Mouse (Mus musculus): ENCODE measurements around the gene Olfr65. TPM values are rescaled to one million over a fixed set of nuclear protein-coding genes. Genes with fewer than 3 reads are reported as not detected.

The Olfr65 gene
- not detected in 2 replicates for polyA plus RNA-seq (2014; fragmentation: Nextera tagmentation; extraction: Ambion mirVana)

DNA sequence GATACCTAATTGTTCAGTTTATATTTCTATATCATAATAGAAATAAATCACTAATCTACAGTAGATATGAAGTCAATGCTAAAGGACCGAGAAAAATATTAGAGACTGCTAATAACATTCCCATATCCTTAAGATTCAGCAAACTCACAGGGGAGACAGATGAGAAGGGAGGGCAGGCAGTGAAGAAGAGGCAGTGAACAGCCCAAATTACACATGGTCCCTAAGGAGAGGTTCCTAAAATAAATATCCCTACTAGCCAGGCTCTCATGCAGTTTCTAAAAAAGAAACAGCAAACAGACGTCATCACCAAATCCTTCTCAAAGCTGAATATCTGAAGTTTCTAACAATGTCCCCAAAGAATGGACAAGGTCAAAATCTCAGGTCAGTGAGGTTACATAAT, at the start of gene Olfr65:
Olfr65 (plus strand) TSS at position 301 of the 400 bp plus-strand sequence.
- Histone ChIP-seq H3K4me2 (replicated peaks; ENCODE audit: low read depth, low read length) (no peak within 1 kb of the TSS), H3K4me3 (ENCODE audit: low read length) (no peak within 1 kb of the TSS), H3K9me3 (ENCODE audit: control insufficient read depth, low read length) (no peaks in the 10 kb centered on the region), H3K9ac (ENCODE audit: low read depth, low read length) (no peak within 1 kb of the TSS), H3K27ac (ENCODE audit: low read depth, low read length) (no peak within 1 kb of the TSS), H3K27me3 (ENCODE audit: control insufficient read depth, insufficient read depth, low read length) (no peaks in the 10 kb centered on the region), H3K4me1 (ENCODE audit: control insufficient read depth, insufficient read depth, low read length) (no peaks in the 10 kb centered on the region), H3K36me3 (ENCODE audit: control insufficient read depth, insufficient read depth, low read length) (no peaks in the 10 kb centered on the region)
- no peak for ATAC-seq (ENCODE audit: low FRiP score, low TSS enrichment)
- WGBS: 66% methylated on average over 2 of the region's 2 CpGs

DNA sequence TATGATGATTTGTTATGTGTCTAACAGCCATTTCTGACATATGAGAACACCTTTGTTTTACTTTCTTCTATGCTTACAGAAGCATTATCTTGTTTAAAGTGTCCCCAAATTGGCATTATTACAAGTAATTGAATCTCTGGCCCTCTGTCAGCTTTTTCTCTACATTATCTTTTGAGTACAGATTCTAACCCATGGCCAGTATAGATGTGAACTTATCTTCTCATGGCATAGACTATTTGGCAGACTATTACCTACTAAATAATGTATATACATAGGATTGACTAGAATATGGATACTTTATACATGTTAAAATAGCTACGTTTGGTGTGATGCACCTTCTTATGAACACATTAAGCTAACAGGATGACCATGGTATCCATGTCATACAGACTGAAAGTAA, 48.6 kb upstream of the Olfr65 start:
- Histone ChIP-seq H3K4me3 (ENCODE audit: low read length) (no peak overlapping the region), H3K9me3 (ENCODE audit: control insufficient read depth, low read length) (no peaks in the 10 kb centered on the region), H3K4me2 (replicated peaks; ENCODE audit: low read depth, low read length) (no peak overlapping the region), H3K9ac (ENCODE audit: low read depth, low read length) (no peak overlapping the region), H3K27ac (ENCODE audit: low read depth, low read length) (no peak overlapping the region), H3K4me1 (ENCODE audit: control insufficient read depth, insufficient read depth, low read length) (no peaks in the 10 kb centered on the region), H3K36me3 (ENCODE audit: control insufficient read depth, insufficient read depth, low read length) (no peaks in the 10 kb centered on the region), H3K27me3 (ENCODE audit: control insufficient read depth, insufficient read depth, low read length) (no peaks in the 10 kb centered on the region)
- WGBS: 67% methylated on average over 1 of the region's 1 CpGs
- ATAC-seq (ENCODE audit: low FRiP score, low TSS enrichment): no peak

DNA sequence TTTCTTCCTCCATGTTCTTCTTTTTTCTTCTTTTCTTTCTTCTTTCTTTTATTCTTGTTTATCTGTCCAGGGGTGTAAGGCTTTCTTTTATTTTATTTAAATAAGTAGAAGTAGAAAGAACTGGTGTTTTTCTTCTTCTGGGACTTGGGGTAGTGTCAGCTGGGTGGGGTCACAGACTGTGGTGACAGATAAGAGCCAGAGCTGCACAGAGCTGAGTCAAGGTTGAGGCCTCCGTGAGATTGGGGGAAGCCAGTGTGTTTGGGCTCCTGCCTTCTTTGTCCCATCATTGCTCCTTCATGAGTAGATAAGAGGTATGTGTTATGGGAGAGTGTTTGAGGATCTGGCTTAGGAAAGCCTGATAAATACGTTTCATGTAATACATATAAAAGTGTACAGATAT, 44.2 kb upstream of the Olfr65 start:
- Histone ChIP-seq H3K4me1 (ENCODE audit: control insufficient read depth, insufficient read depth, low read length) (no peaks in the 10 kb centered on the region), H3K9ac (ENCODE audit: low read depth, low read length) (no peak overlapping the region), H3K9me3 (ENCODE audit: control insufficient read depth, low read length) (no peaks in the 10 kb centered on the region), H3K4me2 (replicated peaks; ENCODE audit: low read depth, low read length) (no peak overlapping the region), H3K27ac (ENCODE audit: low read depth, low read length) (no peak overlapping the region), H3K4me3 (ENCODE audit: low read length) (no peak overlapping the region), H3K27me3 (ENCODE audit: control insufficient read depth, insufficient read depth, low read length) (no peaks in the 10 kb centered on the region), H3K36me3 (ENCODE audit: control insufficient read depth, insufficient read depth, low read length) (no peaks in the 10 kb centered on the region)
- no peak for ATAC-seq (ENCODE audit: low FRiP score, low TSS enrichment)
- WGBS: 78% methylated on average over 2 of the region's 2 CpGs

DNA sequence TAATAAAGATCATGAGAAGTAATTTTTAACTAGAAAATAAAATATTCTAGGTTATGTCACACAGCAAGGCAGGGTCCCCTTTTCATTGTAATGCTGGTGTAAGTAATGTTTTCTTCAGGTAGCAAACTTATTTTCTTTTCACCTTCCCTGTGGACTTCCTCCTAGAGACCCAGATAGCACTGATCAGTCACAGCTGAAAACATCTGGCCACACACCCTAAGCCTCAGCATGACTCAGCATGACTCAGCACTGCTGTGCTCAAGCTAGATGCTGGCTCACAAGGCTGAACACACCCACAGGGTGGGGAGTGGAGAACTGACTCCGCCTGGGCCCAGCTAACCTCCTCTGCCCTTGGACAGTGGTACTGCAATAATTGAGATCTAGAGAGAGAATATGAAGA, 42.4 kb upstream of the Olfr65 start:
- peak; percentile 68; the same call in 1 of the 2 replicates for ATAC-seq (ENCODE audit: low FRiP score, low TSS enrichment)
- Histone ChIP-seq H3K36me3 (ENCODE audit: control insufficient read depth, insufficient read depth, low read length) (no peaks in the 10 kb centered on the region), H3K4me3 (ENCODE audit: low read length) (no peak overlapping the region), H3K9ac (ENCODE audit: low read depth, low read length) (no peak overlapping the region), H3K27ac (ENCODE audit: low read depth, low read length) (no peak overlapping the region), H3K4me2 (replicated peaks; ENCODE audit: low read depth, low read length) (no peak overlapping the region), H3K27me3 (ENCODE audit: control insufficient read depth, insufficient read depth, low read length) (no peaks in the 10 kb centered on the region), H3K4me1 (ENCODE audit: control insufficient read depth, insufficient read depth, low read length) (no peaks in the 10 kb centered on the region), H3K9me3 (ENCODE audit: control insufficient read depth, low read length) (no peaks in the 10 kb centered on the region)
- 46% methylated on average over 1 of the region's 1 CpGs for WGBS

DNA sequence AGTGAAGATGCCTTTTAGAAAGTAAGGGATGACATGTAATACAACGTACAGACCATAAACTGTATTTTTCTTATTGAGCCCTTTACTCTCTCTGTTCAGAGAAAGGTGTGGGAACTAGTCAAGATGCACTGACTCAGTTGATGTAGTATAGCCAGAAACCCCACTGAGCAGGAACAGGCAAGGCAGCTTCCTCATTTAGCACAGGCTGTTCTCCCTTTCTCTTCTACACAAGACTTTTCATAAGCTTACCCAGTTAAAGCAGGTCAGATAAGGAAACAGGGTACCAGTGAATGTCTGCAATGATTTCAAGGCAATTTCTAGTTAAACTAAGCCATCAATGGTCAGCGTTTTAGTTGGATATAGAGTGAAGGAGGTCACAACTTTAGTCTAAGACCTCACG, 41.8 kb upstream of the Olfr65 start:
- no peaks in the 10 kb centered on the region for H3K4me1 ChIP-seq (ENCODE audit: control insufficient read depth, insufficient read depth, low read length)
- no peak overlapping the region for H3K9ac ChIP-seq (ENCODE audit: low read depth, low read length)
- 85% methylated on average over 3 of the region's 3 CpGs for WGBS
- ATAC-seq (ENCODE audit: low FRiP score, low TSS enrichment): no peak
- H3K36me3 ChIP-seq (ENCODE audit: control insufficient read depth, insufficient read depth, low read length): no peaks in the 10 kb centered on the region
- H3K4me2 ChIP-seq (replicated peaks; ENCODE audit: low read depth, low read length): no peak overlapping the region
- no peaks in the 10 kb centered on the region for H3K27me3 ChIP-seq (ENCODE audit: control insufficient read depth, insufficient read depth, low read length)
- no peaks in the 10 kb centered on the region for H3K9me3 ChIP-seq (ENCODE audit: control insufficient read depth, low read length)
- no peak overlapping the region for H3K27ac ChIP-seq (ENCODE audit: low read depth, low read length)
- H3K4me3 ChIP-seq (ENCODE audit: low read length): no peak overlapping the region

DNA sequence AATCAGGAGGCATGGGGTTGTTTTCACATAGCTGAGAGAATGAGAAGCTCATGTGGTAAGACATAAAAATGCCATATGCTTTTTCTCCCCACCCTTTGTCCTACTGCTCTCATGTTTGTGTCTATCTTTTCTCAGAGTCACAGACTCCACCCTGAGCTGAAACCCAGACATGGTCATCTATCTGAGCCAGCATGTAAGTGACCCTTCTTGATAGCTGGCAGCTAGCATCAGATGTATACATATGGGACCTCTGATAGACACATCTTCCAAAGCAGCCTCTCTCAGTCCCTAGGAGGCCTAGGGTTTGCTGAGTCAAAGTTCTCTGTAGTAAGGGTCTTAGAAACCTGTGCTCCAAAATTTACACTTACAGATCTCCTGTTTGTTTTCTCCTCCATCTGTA, 37.6 kb upstream of the Olfr65 start:
- Histone ChIP-seq H3K9ac (ENCODE audit: low read depth, low read length) (no peak overlapping the region), H3K27ac (ENCODE audit: low read depth, low read length) (no peak overlapping the region), H3K4me3 (ENCODE audit: low read length) (no peak overlapping the region), H3K9me3 (ENCODE audit: control insufficient read depth, low read length) (no peaks in the 10 kb centered on the region), H3K36me3 (ENCODE audit: control insufficient read depth, insufficient read depth, low read length) (no peaks in the 10 kb centered on the region), H3K4me2 (replicated peaks; ENCODE audit: low read depth, low read length) (no peak overlapping the region), H3K27me3 (ENCODE audit: control insufficient read depth, insufficient read depth, low read length) (no peaks in the 10 kb centered on the region), H3K4me1 (ENCODE audit: control insufficient read depth, insufficient read depth, low read length) (no peaks in the 10 kb centered on the region)
- no peak for ATAC-seq (ENCODE audit: low FRiP score, low TSS enrichment)

DNA sequence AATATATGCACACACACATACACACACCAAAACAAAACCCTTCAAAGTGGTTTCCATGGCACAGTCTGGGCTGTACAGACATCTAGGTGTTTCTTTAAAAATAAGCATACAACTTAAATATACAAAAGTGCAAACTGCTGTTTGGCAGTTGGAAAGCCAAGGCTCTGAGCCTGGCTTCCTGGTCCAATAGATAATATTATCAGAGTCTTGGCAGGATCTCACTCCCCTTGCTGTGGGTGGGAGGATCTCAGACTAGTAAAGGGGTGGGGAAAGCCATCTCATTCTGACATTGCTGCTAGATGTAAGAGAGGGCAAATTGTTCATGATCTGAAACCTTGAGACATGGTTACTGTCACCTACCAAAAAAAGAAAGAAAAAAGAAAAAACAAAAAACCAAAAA, 32.6 kb upstream of the Olfr65 start:
- Histone ChIP-seq H3K4me1 (ENCODE audit: control insufficient read depth, insufficient read depth, low read length) (no peaks in the 10 kb centered on the region), H3K9ac (ENCODE audit: low read depth, low read length) (no peak overlapping the region), H3K27me3 (ENCODE audit: control insufficient read depth, insufficient read depth, low read length) (no peaks in the 10 kb centered on the region), H3K4me2 (replicated peaks; ENCODE audit: low read depth, low read length) (no peak overlapping the region), H3K9me3 (ENCODE audit: control insufficient read depth, low read length) (no peaks in the 10 kb centered on the region), H3K27ac (ENCODE audit: low read depth, low read length) (no peak overlapping the region), H3K4me3 (ENCODE audit: low read length) (no peak overlapping the region), H3K36me3 (ENCODE audit: control insufficient read depth, insufficient read depth, low read length) (no peaks in the 10 kb centered on the region)
- ATAC-seq (ENCODE audit: low FRiP score, low TSS enrichment): no peak

DNA sequence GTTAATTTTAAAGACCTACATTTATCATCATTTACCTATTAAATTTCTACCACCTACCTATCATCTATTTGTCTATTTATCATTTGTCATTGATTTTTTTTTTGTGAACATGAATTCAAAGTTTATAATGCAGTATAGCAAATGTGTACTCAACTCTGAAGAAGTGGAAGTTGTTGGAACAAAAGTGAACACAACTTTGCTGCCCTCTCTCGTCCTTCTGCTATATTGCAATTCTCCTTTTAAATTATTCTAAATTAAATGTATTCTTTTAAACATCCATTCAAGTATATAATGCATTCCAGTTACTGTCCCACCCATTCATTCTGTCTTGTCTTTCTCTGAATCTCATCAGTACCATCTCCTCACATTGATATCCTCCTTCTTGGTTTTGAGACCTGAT, 30.2 kb upstream of the Olfr65 start:
- no peak overlapping the region for H3K4me2 ChIP-seq (replicated peaks; ENCODE audit: low read depth, low read length)
- WGBS: 8% methylated on average over 1 of the region's 1 CpGs
- no peaks in the 10 kb centered on the region for H3K36me3 ChIP-seq (ENCODE audit: control insufficient read depth, insufficient read depth, low read length)
- H3K27me3 ChIP-seq (ENCODE audit: control insufficient read depth, insufficient read depth, low read length): no peaks in the 10 kb centered on the region
- ATAC-seq (ENCODE audit: low FRiP score, low TSS enrichment): no peak
- H3K27ac ChIP-seq (ENCODE audit: low read depth, low read length): no peak overlapping the region
- H3K9ac ChIP-seq (ENCODE audit: low read depth, low read length): no peak overlapping the region
- H3K4me3 ChIP-seq (ENCODE audit: low read length): no peak overlapping the region
- no peaks in the 10 kb centered on the region for H3K4me1 ChIP-seq (ENCODE audit: control insufficient read depth, insufficient read depth, low read length)
- H3K9me3 ChIP-seq (ENCODE audit: control insufficient read depth, low read length): no peaks in the 10 kb centered on the region

DNA sequence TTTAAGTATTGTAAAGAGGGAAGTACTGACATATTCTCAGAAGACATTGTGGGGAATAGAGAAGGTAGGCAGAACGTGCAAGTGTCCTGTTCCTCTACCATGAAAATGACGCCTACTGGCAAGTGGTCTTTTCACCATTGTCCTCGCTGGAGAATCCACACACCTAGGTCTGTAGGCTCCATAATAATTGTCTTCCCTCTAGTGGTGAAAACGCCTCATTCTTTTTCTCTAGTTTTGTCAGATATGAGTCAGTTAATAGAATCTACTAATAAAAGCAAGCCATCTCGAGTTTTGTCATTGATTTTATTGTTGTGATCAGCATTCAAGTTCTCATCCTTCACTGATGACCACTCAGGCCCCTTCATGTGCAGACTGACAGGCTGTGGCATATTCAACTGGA, 28.8 kb upstream of the Olfr65 start:
- Histone ChIP-seq H3K4me1 (ENCODE audit: control insufficient read depth, insufficient read depth, low read length) (no peaks in the 10 kb centered on the region), H3K4me3 (ENCODE audit: low read length) (no peak overlapping the region), H3K27me3 (ENCODE audit: control insufficient read depth, insufficient read depth, low read length) (no peaks in the 10 kb centered on the region), H3K9me3 (ENCODE audit: control insufficient read depth, low read length) (no peaks in the 10 kb centered on the region), H3K4me2 (replicated peaks; ENCODE audit: low read depth, low read length) (no peak overlapping the region), H3K9ac (ENCODE audit: low read depth, low read length) (no peak overlapping the region), H3K27ac (ENCODE audit: low read depth, low read length) (no peak overlapping the region), H3K36me3 (ENCODE audit: control insufficient read depth, insufficient read depth, low read length) (no peaks in the 10 kb centered on the region)
- 48% methylated on average over 5 of the region's 5 CpGs for WGBS
- ATAC-seq (ENCODE audit: low FRiP score, low TSS enrichment): no peak

DNA sequence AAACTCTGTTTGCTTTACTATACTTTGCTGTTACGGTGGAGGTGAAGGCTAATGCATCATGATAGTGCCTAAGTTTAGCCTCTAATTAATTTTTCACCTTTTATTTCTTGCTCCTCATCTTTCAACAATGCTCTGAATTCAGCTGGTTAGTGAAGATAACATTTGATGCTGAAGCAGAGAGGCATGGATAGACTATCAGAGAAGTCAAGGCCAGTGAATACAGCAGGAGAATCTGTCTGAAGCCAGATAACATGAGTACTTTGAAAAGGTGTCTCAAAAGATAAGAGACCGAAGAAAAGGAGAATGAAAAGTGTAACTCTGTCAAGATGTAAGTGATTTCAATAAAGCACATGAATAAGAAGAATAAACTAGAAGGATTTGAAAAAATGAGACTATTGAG, 26.2 kb upstream of the Olfr65 start:
- no peaks in the 10 kb centered on the region for H3K36me3 ChIP-seq (ENCODE audit: control insufficient read depth, insufficient read depth, low read length)
- ATAC-seq (ENCODE audit: low FRiP score, low TSS enrichment): no peak
- 87% methylated on average over 2 of the region's 2 CpGs for WGBS
- H3K4me2 ChIP-seq (replicated peaks; ENCODE audit: low read depth, low read length): no peak overlapping the region
- no peak overlapping the region for H3K9ac ChIP-seq (ENCODE audit: low read depth, low read length)
- H3K27me3 ChIP-seq (ENCODE audit: control insufficient read depth, insufficient read depth, low read length): no peaks in the 10 kb centered on the region
- H3K27ac ChIP-seq (ENCODE audit: low read depth, low read length): no peak overlapping the region
- no peaks in the 10 kb centered on the region for H3K9me3 ChIP-seq (ENCODE audit: control insufficient read depth, low read length)
- no peak overlapping the region for H3K4me3 ChIP-seq (ENCODE audit: low read length)
- H3K4me1 ChIP-seq (ENCODE audit: control insufficient read depth, insufficient read depth, low read length): no peaks in the 10 kb centered on the region
